Mouse (Mus musculus): ENCODE measurements at regions not wholly inside any gene's neighbourhood (a gene's known extent, or its start where the extent isn't known, plus 50 kb on each side); places are given as distances from the start of the nearest gene placed in this dataset.
A peak's percentile ranks its signal among the peaks of the same experiment; 100 is the strongest.

DNA sequence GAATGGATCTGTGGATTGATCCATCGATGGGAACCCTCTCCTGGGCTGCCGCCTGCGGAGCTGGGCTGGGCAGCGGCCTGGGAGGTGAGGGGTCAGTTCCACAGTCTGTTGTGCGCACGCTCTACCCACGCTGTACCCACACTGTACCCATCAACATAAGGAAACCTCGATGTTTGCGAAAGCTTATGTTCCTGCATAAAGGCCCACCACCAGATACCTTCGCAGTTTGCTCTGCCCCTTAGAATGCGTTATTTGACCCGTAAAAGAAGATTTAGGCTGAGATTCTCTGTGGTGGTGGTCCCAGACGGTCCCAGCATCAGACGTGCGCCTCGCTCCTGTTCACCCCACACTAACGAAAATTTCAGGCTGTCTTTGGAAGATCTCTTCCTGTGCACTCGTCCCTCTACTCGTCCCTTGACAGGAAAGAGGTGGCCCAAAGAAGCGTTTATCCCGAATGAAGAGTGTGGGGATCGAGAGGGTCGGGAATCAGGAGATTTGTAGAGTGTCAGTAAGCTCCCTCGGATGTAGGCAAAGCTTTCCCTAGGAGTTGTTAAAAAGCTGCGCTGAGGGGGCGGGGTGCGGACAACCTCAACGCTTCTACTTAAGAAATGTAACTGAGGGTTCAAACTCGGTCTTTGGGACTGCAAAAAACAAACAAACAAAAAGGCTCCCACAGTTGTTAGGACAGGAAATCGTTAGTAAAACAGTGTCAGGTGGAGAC, 123.9 kb downstream of the Tmem161b start:
- peak; percentile 97 for DNase-seq (ENCODE audit: low spot score, missing footprints)
- peaks cover 44% of the 10 kb centered on the region for H3K4me1 ChIP-seq (ENCODE audit: control insufficient read depth, insufficient read depth, low read length)
- WGBS, result under 1% methylated on average over 30 of the region's 30 CpGs
- H3K9me3 ChIP-seq (ENCODE audit: control insufficient read depth, low read length), result no peaks in the 10 kb centered on the region
- no peaks in the 10 kb centered on the region for H3K36me3 ChIP-seq (ENCODE audit: control insufficient read depth, insufficient read depth, low read length)
- H3K27ac ChIP-seq (ENCODE audit: low read depth, low read length), result peak overlapping the region; percentile 91
- H3K4me3 ChIP-seq (ENCODE audit: low read depth, low read length), result peak overlapping the region; percentile 29
- ATAC-seq (ENCODE audit: low FRiP score), result no peak
- peak overlapping the region; percentile 67 for H3K9ac ChIP-seq (ENCODE audit: low read length)
- peaks cover 18% of the 10 kb centered on the region for H3K27me3 ChIP-seq (ENCODE audit: control insufficient read depth, insufficient read depth, low read length)
- peak overlapping the region; percentile 59 for H3K4me2 ChIP-seq

DNA sequence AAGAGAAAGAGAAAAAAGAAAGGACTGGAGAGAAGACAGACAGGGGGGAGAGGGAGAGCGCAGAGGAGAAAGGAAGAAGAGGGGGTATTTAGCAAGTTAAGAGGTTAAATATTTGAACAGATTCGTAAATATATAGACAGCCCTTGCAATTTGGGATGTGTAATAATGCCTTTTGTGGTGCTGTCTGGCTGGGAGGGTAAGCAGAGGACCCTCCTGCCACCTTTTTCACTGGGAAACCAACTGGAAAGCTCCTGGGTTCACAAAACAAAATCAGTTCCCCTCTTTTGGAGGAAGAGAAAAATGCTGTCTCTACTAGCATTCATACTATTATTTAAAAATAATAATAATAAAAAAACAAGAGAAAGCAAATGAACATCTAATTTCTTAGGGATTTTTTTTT, 124.5 kb downstream of the Tmem161b start:
- Histone ChIP-seq H3K4me2 (peak overlapping the region; percentile 59), H3K4me1 (ENCODE audit: control insufficient read depth, insufficient read depth, low read length) (peaks cover 44% of the 10 kb centered on the region), H3K4me3 (ENCODE audit: low read depth, low read length) (peak overlapping the region; percentile 29)

DNA sequence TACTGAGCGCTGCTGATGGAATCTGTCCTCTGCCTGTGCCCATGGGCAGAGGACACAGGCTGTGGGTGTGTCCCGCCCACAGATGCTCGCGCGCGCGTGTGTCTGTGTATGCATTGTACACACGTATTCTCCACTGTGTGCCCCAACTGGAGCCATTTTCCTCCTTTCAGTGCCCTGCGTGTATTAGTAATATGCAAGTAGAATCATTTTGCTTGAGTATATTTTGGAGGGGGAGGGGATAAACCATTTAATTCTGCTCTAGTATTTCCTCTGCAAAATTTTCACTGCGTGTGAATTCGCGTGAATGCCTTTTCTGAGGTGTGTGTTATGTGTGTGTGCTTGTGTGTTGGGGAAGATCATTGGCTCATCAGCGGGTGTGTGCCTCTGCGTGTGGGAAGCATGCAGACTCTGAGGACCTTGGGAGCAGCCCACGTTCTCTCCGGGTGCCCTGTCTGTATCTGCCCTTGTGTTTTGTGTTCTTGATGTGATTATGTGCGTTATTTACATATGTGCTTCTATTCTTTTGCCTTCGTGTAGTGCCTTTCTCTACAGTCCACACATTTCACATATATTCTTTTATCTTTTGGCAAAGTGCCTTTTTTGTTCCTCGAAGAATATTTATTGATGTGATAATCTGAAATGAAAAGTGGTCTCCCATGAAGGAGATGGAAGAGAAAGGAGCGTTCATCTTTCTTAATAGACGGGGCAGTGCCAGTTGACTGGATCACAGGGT, 125.3 kb downstream of the Tmem161b start:
- Histone ChIP-seq H3K27ac (ENCODE audit: low read depth, low read length) (peak overlapping the region; percentile 85), H3K4me2 (peak overlapping the region; percentile 59), H3K4me3 (ENCODE audit: low read depth, low read length) (peak overlapping the region; percentile 25), H3K4me1 (ENCODE audit: control insufficient read depth, insufficient read depth, low read length) (peaks cover 44% of the 10 kb centered on the region), H3K9ac (ENCODE audit: low read length) (peak overlapping the region; percentile 67), H3K9me3 (ENCODE audit: control insufficient read depth, low read length) (no peaks in the 10 kb centered on the region), H3K27me3 (ENCODE audit: control insufficient read depth, insufficient read depth, low read length) (peaks cover 18% of the 10 kb centered on the region), H3K36me3 (ENCODE audit: control insufficient read depth, insufficient read depth, low read length) (no peaks in the 10 kb centered on the region)
- DNase-seq (ENCODE audit: low spot score, missing footprints) (peak; percentile 96), ATAC-seq (ENCODE audit: low FRiP score) (peak; percentile 29)
- under 1% methylated on average over 21 of the region's 21 CpGs for WGBS

More for the DNA sequence above, 124.5 kb downstream of the Tmem161b start:
- no peaks in the 10 kb centered on the region for H3K9me3 ChIP-seq (ENCODE audit: control insufficient read depth, low read length)
- peaks cover 18% of the 10 kb centered on the region for H3K27me3 ChIP-seq (ENCODE audit: control insufficient read depth, insufficient read depth, low read length)
- no peaks in the 10 kb centered on the region for H3K36me3 ChIP-seq (ENCODE audit: control insufficient read depth, insufficient read depth, low read length)
- peak overlapping the region; percentile 67 for H3K9ac ChIP-seq (ENCODE audit: low read length)
- 0% methylated on average over 2 of the region's 2 CpGs for WGBS
- peak overlapping the region; percentile 91 for H3K27ac ChIP-seq (ENCODE audit: low read depth, low read length)
- DNase-seq (ENCODE audit: low spot score, missing footprints), result no peak
- ATAC-seq (ENCODE audit: low FRiP score), result no peak

DNA sequence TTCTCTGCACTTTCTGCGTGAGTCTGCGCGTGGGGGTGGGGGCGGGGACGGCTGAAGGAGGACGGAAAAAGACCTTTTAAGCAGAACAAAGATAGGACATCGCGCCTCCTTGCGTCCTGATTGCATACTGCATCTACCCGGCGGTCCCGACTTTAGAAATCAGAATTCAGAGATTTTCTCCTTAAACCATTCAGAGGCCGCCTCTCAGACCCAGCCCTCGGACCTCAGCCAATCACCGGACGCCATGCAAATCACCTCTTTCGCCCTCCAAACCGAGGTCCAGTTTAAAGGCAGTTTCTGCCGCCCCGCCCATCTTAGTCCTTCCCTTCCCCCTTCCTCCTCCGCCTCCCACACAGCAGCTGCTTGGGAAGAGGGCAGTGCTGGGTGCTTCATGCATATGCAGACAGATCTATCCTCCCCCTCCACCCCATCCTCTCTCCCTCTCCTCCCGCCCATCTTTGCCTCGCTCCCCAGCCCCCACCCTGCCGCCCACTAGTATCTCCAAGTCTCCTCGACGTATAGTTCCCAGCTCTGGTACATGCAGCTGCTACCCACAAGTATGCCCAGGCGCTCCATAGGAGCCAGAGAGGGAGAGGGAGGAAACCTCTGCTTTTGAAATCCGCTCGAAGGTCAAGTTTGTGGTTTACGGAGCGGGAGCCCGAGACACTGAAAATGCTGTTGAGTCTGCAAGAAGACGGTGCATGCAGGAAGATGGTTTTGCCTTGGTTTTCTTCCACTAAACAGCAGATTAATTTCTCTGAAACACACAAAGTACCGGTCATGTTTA, 126.0 kb downstream of the Tmem161b start:
- Histone ChIP-seq H3K9ac (ENCODE audit: low read length) (peak overlapping the region; percentile 86), H3K4me2 (peak overlapping the region; percentile 90), H3K9me3 (ENCODE audit: control insufficient read depth, low read length) (no peaks in the 10 kb centered on the region), H3K27ac (ENCODE audit: low read depth, low read length) (peak overlapping the region; percentile 90), H3K4me1 (ENCODE audit: control insufficient read depth, insufficient read depth, low read length) (peaks cover 44% of the 10 kb centered on the region), H3K4me3 (ENCODE audit: low read depth, low read length) (peak overlapping the region; percentile 37), H3K36me3 (ENCODE audit: control insufficient read depth, insufficient read depth, low read length) (no peaks in the 10 kb centered on the region), H3K27me3 (ENCODE audit: control insufficient read depth, insufficient read depth, low read length) (peaks cover 18% of the 10 kb centered on the region)
- ATAC-seq (ENCODE audit: low FRiP score), result peak; percentile 98
- DNase-seq (ENCODE audit: low spot score, missing footprints), result peak; percentile 100
- WGBS, result under 1% methylated on average over 34 of the region's 34 CpGs

DNA sequence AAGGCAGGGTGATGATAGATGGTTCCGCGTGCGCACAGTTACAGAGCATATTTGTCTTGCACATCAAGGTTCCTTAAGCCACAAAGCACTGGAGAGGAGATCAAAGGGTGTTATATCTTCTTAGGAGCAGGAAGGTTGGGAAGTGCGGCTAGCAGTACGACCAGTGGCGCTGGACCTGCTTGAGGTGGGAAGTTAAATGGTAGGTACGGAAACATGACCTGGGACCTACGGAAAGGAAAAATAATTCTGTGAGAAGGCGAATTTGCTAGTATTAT, 126.5 kb downstream of the Tmem161b start:
- Histone ChIP-seq H3K4me3 (ENCODE audit: low read depth, low read length) (peak overlapping the region; percentile 37), H3K4me1 (ENCODE audit: control insufficient read depth, insufficient read depth, low read length) (peaks cover 38% of the 10 kb centered on the region), H3K9ac (ENCODE audit: low read length) (peak overlapping the region; percentile 86), H3K36me3 (ENCODE audit: control insufficient read depth, insufficient read depth, low read length) (no peaks in the 10 kb centered on the region), H3K27ac (ENCODE audit: low read depth, low read length) (peak overlapping the region; percentile 90), H3K4me2 (peak overlapping the region; percentile 90), H3K27me3 (ENCODE audit: control insufficient read depth, insufficient read depth, low read length) (peaks cover 13% of the 10 kb centered on the region), H3K9me3 (ENCODE audit: control insufficient read depth, low read length) (no peaks in the 10 kb centered on the region)
- ATAC-seq (ENCODE audit: low FRiP score), result peak; percentile 12
- WGBS, result 0% methylated on average over 9 of the region's 9 CpGs
- peak; percentile 96 for DNase-seq (ENCODE audit: low spot score, missing footprints)

- H3K4me1 ChIP-seq (ENCODE audit: control insufficient read depth, insufficient read depth, low read length), result peaks cover 33% of the 10 kb centered on the region
- H3K4me2 ChIP-seq, result peak overlapping the region; percentile 90
Observed at GRCm38 (mm10) chr13:84349001-84349720, 127.1 kb downstream of the Tmem161b start.

GRCm38 (mm10) chr13:84349721-84350040, 127.6 kb downstream of the Tmem161b start:
- Histone ChIP-seq H3K4me1 (ENCODE audit: control insufficient read depth, insufficient read depth, low read length) (peaks cover 29% of the 10 kb centered on the region), H3K27me3 (ENCODE audit: control insufficient read depth, insufficient read depth, low read length) (peaks cover 8% of the 10 kb centered on the region; the same call in 1 of the 2 replicates), H3K4me3 (ENCODE audit: low read depth, low read length) (peak overlapping the region; percentile 37), H3K27ac (ENCODE audit: low read depth, low read length) (peak overlapping the region; percentile 90), H3K9ac (ENCODE audit: low read length) (peak overlapping the region; percentile 86), H3K9me3 (ENCODE audit: control insufficient read depth, low read length) (no peaks in the 10 kb centered on the region), H3K4me2 (peak overlapping the region; percentile 90), H3K36me3 (ENCODE audit: control insufficient read depth, insufficient read depth, low read length) (no peaks in the 10 kb centered on the region)
- no peak for ATAC-seq (ENCODE audit: low FRiP score)
- WGBS, result 35% methylated on average over 4 of the region's 4 CpGs
- no peak for DNase-seq (ENCODE audit: low spot score, missing footprints)

More at GRCm38 (mm10) chr13:84349001-84349720, 127.1 kb downstream of the Tmem161b start:
- Histone ChIP-seq H3K9me3 (ENCODE audit: control insufficient read depth, low read length) (no peaks in the 10 kb centered on the region), H3K27ac (ENCODE audit: low read depth, low read length) (peak overlapping the region; percentile 90), H3K27me3 (ENCODE audit: control insufficient read depth, insufficient read depth, low read length) (peaks cover 8% of the 10 kb centered on the region; the same call in 1 of the 2 replicates), H3K4me3 (ENCODE audit: low read depth, low read length) (peak overlapping the region; percentile 37), H3K36me3 (ENCODE audit: control insufficient read depth, insufficient read depth, low read length) (no peaks in the 10 kb centered on the region), H3K9ac (ENCODE audit: low read length) (peak overlapping the region; percentile 86)
- peak; percentile 88 for DNase-seq (ENCODE audit: low spot score, missing footprints)
- ATAC-seq (ENCODE audit: low FRiP score), result no peak
- WGBS, result under 1% methylated on average over 23 of the region's 23 CpGs

- Histone ChIP-seq H3K9me3 (ENCODE audit: control insufficient read depth, low read length) (no peaks in the 10 kb centered on the region), H3K36me3 (ENCODE audit: control insufficient read depth, insufficient read depth, low read length) (no peaks in the 10 kb centered on the region), H3K4me1 (ENCODE audit: control insufficient read depth, insufficient read depth, low read length) (peaks cover 19% of the 10 kb centered on the region), H3K4me3 (ENCODE audit: low read depth, low read length) (no peak overlapping the region), H3K9ac (ENCODE audit: low read length) (no peak overlapping the region), H3K27me3 (ENCODE audit: control insufficient read depth, insufficient read depth, low read length) (peaks cover 2% of the 10 kb centered on the region; the same call in 1 of the 2 replicates), H3K4me2 (no peak overlapping the region), H3K27ac (ENCODE audit: low read depth, low read length) (no peak overlapping the region)
- DNase-seq (ENCODE audit: low spot score, missing footprints) (no peak), ATAC-seq (ENCODE audit: low FRiP score) (no peak)
- WGBS, result 54% methylated on average over 5 of the region's 5 CpGs
Observed at GRCm38 (mm10) chr13:84350791-84351190, 128.7 kb downstream of the Tmem161b start.

All from midbrain, embryonic 11.5 days (tissue).